Mouse (Mus musculus): ENCODE data around the gene Naa25. TPM values are rescaled to one million over a fixed set of nuclear protein-coding genes. Genes with fewer than 3 reads are reported as not detected.

Naa25 gene
- polyA plus RNA-seq (2012; rRNA removed): 7.0 and 8.1 TPM in 2 replicates

- Histone ChIP-seq H3K36me3 (ENCODE audit: control insufficient read depth, insufficient read depth, low read length) (no peaks in the 10 kb centered on the region), H3K4me1 (ENCODE audit: control insufficient read depth, insufficient read depth, low read length) (peaks cover 13% of the 10 kb centered on the region; the same call in 1 of the 2 replicates), H3K27me3 (replicated peaks; ENCODE audit: control insufficient read depth, insufficient read depth, low read length) (no peaks in the 10 kb centered on the region), H3K27ac (ENCODE audit: insufficient read depth, low read depth, low read length) (peak within 1 kb of the TSS; percentile 86), H3K4me3 (ENCODE audit: insufficient read depth, low read depth, low read length) (peak within 1 kb of the TSS; percentile 96)
- TF ChIP-seq CTCF (conservative IDR thresholded peaks at IDR 0.05; ENCODE audit: insufficient read depth, insufficient read length, low read depth, low read length): no peak
- no peak for TF ChIP-seq POLR2A (IDR thresholded peaks at IDR 0.05; ENCODE audit: low read depth, low read length)
- peak; percentile 97 for DNase-seq
- WGBS: 7% methylated on average over 53 of the region's 53 CpGs
These were observed at the start of gene Naa25 for GRCm38 (mm10) chr5:121397187-121398145. Gene Naa25, plus strand, starts transcription at chr5:121397936.

GRCm38 (mm10) chr5:121359229-121359628 is 38.5 kb upstream of the Naa25 start:
- Histone ChIP-seq H3K4me3 (ENCODE audit: insufficient read depth, low read depth, low read length) (no peak overlapping the region), H3K27ac (ENCODE audit: insufficient read depth, low read depth, low read length) (no peak overlapping the region), H3K36me3 (ENCODE audit: control insufficient read depth, insufficient read depth, low read length) (peaks cover 1% of the 10 kb centered on the region), H3K4me1 (ENCODE audit: control insufficient read depth, insufficient read depth, low read length) (no peaks in the 10 kb centered on the region), H3K27me3 (replicated peaks; ENCODE audit: control insufficient read depth, insufficient read depth, low read length) (no peaks in the 10 kb centered on the region)
- WGBS: 58% methylated on average over 9 of the region's 9 CpGs
- TF ChIP-seq CTCF (conservative IDR thresholded peaks at IDR 0.05; ENCODE audit: insufficient read depth, insufficient read length, low read depth, low read length) (no peak), POLR2A (IDR thresholded peaks at IDR 0.05; ENCODE audit: low read depth, low read length) (no peak)
- peak; percentile 17 for DNase-seq

GRCm38 (mm10) chr5:121361696-121362095 is 36.0 kb upstream of the Naa25 start:
- 92% methylated on average over 5 of the region's 5 CpGs for WGBS
- H3K27ac ChIP-seq (ENCODE audit: insufficient read depth, low read depth, low read length): no peak overlapping the region
- DNase-seq: no peak
- H3K36me3 ChIP-seq (ENCODE audit: control insufficient read depth, insufficient read depth, low read length): peaks cover 1% of the 10 kb centered on the region
- no peaks in the 10 kb centered on the region for H3K4me1 ChIP-seq (ENCODE audit: control insufficient read depth, insufficient read depth, low read length)
- H3K27me3 ChIP-seq (replicated peaks; ENCODE audit: control insufficient read depth, insufficient read depth, low read length): no peaks in the 10 kb centered on the region
- no peak overlapping the region for H3K4me3 ChIP-seq (ENCODE audit: insufficient read depth, low read depth, low read length)
- no peak for TF ChIP-seq POLR2A (IDR thresholded peaks at IDR 0.05; ENCODE audit: low read depth, low read length)
- no peak for TF ChIP-seq CTCF (conservative IDR thresholded peaks at IDR 0.05; ENCODE audit: insufficient read depth, insufficient read length, low read depth, low read length)

GRCm38 (mm10) chr5:121363441-121363840 is 34.3 kb upstream of the Naa25 start:
- TF ChIP-seq CTCF (conservative IDR thresholded peaks at IDR 0.05; ENCODE audit: insufficient read depth, insufficient read length, low read depth, low read length) (no peak), POLR2A (IDR thresholded peaks at IDR 0.05; ENCODE audit: low read depth, low read length) (no peak)
- H3K4me1 ChIP-seq (ENCODE audit: control insufficient read depth, insufficient read depth, low read length): no peaks in the 10 kb centered on the region

GRCm38 (mm10) chr5:121366449-121367225 is 31.1 kb upstream of the Naa25 start:
- peak; percentile 16 for DNase-seq
- no peaks in the 10 kb centered on the region for H3K27me3 ChIP-seq (replicated peaks; ENCODE audit: control insufficient read depth, insufficient read depth, low read length)
- no peaks in the 10 kb centered on the region for H3K36me3 ChIP-seq (ENCODE audit: control insufficient read depth, insufficient read depth, low read length)
- no peak overlapping the region for H3K4me3 ChIP-seq (ENCODE audit: insufficient read depth, low read depth, low read length)
- H3K4me1 ChIP-seq (ENCODE audit: control insufficient read depth, insufficient read depth, low read length): no peaks in the 10 kb centered on the region
- no peak for TF ChIP-seq CTCF (conservative IDR thresholded peaks at IDR 0.05; ENCODE audit: insufficient read depth, insufficient read length, low read depth, low read length)
- no peak for TF ChIP-seq POLR2A (IDR thresholded peaks at IDR 0.05; ENCODE audit: low read depth, low read length)
- 78% methylated on average over 16 of the region's 16 CpGs for WGBS
- no peak overlapping the region for H3K27ac ChIP-seq (ENCODE audit: insufficient read depth, low read depth, low read length)

More at GRCm38 (mm10) chr5:121363441-121363840, 34.3 kb upstream of the Naa25 start:
- no peak overlapping the region for H3K27ac ChIP-seq (ENCODE audit: insufficient read depth, low read depth, low read length)
- no peak overlapping the region for H3K4me3 ChIP-seq (ENCODE audit: insufficient read depth, low read depth, low read length)
- no peaks in the 10 kb centered on the region for H3K27me3 ChIP-seq (replicated peaks; ENCODE audit: control insufficient read depth, insufficient read depth, low read length)
- H3K36me3 ChIP-seq (ENCODE audit: control insufficient read depth, insufficient read depth, low read length): peaks cover 1% of the 10 kb centered on the region
- 83% methylated on average over 7 of the region's 7 CpGs for WGBS
- no peak for DNase-seq

- no peaks in the 10 kb centered on the region for H3K4me1 ChIP-seq (ENCODE audit: control insufficient read depth, insufficient read depth, low read length)
- H3K4me3 ChIP-seq (ENCODE audit: insufficient read depth, low read depth, low read length): no peak overlapping the region
- no peaks in the 10 kb centered on the region for H3K27me3 ChIP-seq (replicated peaks; ENCODE audit: control insufficient read depth, insufficient read depth, low read length)
- H3K36me3 ChIP-seq (ENCODE audit: control insufficient read depth, insufficient read depth, low read length): no peaks in the 10 kb centered on the region
- no peak for TF ChIP-seq POLR2A (IDR thresholded peaks at IDR 0.05; ENCODE audit: low read depth, low read length)
- no peak for TF ChIP-seq CTCF (conservative IDR thresholded peaks at IDR 0.05; ENCODE audit: insufficient read depth, insufficient read length, low read depth, low read length)
- DNase-seq: no peak
- no peak overlapping the region for H3K27ac ChIP-seq (ENCODE audit: insufficient read depth, low read depth, low read length)
- WGBS: 80% methylated on average over 4 of the region's 4 CpGs
These were observed 30.5 kb upstream of the Naa25 start for GRCm38 (mm10) chr5:121367255-121367654.

All from kidney, adult 2 months (tissue).